Mouse (Mus musculus) urinary bladder, adult 18-20 months (tissue): ENCODE results near the gene Prkca.

Source experiments
- DNase-seq, 2 experiments: peaks; one replicate each; pipeline ENCODE4 v3.0.0; 2022; ENCODE audit warnings: low spot score in 2 of 2, mixed read lengths in 2 of 2

Prkca gene

DNA sequence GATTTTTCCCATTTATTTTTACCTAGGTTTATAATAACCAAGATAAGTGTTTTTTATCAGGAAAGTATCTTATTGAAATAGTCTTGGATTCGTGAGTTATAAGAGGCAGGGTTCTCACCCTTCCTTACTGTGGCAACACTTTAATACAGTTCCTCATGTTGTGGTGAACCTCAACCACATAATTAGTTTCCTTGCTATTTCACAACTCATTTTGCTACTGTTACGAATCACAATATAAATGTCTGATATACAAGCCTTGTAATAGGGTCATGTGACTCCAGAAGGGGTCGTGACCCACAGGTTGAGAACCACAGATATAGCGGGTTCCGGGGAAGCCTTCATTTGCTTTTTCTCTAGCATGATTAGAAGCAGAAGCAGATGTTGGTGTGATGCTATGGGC, 275.3 kb downstream of the Prkca start:
- no peak for DNase-seq

DNA sequence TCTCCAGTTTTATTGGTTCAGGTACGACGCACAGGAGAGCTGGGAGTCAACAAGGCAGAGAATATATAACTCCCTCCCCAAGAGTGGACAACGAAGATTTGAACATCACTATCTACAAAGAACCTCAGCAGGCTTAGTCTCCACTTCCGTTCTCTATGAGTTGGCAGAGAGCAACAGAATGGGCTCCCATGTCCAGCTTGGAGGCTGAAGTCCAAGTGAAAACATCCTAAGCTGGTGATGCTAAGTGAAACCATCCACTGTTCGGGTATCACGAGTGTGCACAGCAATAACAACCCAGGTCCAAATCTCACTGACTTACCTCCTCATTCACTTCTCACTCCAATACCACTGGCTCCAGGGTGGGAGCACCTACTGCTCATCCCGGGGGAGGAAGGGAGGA, 276.6 kb downstream of the Prkca start:
- no peak for DNase-seq

DNA sequence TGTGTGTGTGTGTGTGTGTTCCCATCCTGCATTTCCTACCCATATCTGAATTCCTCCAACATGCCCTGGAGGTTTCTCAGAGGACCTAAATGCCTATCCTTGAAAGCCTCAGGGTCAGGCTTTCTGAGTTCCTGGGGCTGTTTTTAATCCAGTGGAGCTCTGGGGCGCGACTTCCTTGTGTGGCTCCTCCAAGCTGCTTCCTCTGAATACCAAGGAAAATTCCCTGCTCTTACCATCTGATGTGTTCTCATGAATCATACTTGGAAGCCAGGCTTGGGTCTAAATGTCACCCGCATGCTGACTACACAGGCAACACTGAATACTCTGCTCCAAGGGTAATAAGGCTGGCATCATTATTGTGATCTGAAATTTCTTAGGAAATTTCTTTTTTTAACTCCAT, 279.3 kb downstream of the Prkca start:
- no peak for DNase-seq

DNA sequence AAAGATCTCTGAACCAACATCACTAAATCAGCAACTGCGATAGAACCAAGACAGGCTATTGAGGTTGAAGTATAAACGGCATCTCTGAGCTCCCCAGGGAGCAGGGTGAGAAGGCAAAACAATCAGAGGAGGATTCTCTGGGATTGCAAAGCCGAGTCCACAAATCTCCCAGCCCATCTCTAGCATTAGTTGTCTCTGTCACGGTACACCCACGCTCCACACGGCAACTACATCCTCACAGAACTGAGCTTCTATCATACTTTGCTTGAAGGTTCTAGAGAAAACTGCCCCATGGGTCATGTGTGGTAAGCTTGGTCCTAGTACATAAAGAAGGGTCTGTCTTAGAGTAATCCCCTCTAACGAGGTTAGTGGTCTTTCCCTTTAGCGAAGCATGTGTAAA, 280.6 kb downstream of the Prkca start:
- DNase-seq, result no peak

DNA sequence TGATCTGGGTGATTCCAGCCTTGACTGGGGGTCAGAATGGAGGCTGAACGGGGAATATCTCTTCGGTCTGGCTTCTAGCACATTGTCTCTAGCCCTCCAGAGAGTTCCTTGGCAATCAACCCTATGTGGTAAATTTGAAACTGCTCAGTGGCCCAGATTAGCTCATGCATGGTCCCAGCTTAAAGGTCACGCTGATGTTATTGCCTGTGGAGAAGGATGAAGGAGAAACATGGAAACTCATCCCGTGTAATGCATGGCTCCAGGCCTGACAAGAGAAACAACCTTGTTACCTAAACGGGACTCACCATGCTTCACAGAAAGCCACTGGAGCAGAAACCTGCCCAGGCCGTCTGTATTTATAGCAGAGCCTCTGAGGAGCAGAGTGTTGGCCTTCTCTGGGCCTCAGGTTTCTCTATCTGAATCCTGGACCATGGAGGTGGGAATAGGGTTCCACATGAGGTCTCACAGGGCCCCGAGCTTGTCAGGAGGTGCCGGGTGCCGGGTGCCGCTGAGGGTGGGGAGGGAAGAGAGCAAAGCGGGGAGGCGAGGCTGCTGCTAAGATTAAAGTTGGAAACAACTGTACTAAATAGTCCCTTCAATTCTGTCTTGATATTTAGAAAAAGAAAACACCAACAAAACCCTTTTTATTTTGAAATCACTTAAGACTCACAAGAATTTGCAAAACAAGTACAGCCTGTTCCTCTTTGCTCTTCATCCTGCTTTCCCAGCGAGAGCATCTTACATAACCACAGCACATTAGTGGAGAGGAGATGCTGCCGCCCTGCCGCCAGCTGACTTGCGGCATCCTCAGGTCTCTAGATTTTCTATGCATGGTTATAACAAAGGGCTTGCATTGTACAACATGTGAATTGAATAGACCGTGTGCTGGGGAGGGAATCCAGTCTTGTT, 281.9 kb downstream of the Prkca start:
- DNase-seq, result no peak

DNA sequence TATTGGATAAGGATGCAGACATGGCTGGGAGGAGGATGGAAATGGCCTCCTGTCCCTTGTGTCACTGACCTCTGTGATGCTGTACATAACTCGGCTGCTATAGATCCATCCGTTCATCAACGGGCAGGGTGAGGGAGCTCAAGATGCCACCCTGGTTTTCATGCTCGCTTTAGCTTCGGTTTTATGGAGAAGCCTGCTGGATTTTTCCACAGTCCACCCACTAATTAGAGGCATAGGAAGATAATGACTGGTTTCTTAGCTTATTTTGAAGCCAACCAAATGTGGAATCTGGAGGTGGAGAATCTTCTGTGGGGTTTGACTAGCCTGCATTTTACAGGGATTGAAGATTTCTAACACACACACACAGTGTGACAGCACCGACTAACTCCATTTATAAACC, 286.6 kb downstream of the Prkca start:
- DNase-seq, result no peak

DNA sequence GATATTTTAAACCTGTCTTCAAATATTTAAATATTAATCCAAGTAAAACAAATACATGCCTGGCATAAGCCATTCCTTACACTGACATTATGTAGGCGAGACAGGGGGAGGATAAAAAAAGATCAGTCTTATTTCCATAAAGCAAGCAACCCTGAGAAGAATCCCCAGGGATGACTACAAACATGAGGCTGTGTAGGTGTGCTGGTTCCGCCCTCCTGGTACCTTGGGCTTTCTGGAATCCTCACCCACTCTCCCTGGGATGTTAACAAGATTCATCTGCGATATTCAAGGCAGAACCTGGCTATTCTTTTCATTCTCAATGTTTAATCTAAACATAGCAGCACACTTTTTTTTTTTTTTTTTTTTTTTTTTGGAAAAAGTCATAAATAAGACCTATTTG, 289.1 kb downstream of the Prkca start:
- DNase-seq, result no peak

DNA sequence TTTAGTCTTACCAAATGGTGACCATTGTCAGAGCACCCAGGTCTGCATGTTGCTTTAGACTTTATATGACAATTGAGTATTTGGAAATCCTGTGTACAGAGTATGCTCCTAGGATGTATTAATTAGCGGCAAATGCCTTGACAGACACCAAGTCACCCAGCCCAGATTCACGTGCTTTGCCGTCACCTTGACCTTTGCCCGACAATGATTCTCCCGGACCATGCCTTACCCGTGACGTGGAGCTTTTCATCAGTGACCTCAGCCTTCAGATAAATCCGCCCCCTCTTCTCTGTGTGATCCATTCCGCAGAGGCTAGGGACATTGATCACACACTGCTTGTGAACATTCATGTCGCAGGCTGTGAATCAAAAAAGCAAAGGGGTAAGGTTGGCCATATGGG, 290.0 kb downstream of the Prkca start:
- DNase-seq, result no peak

DNA sequence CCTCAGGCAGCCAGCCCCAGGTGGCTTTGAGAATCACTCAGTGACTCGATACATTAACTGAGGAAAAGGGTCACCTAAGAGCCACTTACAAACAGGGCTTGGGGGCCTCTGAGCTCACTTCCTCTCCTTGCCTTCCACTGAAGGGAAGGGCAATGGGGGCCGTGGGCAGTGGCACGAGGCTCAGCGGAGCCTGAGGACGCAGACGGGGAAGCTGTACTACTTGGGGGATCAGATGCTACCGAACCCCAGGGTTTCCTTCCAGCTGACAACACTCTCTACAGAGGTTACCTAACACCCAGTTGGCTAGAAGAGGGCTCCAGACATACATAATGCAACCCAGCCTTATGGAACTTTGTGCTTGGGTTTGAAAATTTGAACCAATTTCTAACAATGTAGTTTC, 302.1 kb downstream of the Prkca start:
- no peak for DNase-seq

DNA sequence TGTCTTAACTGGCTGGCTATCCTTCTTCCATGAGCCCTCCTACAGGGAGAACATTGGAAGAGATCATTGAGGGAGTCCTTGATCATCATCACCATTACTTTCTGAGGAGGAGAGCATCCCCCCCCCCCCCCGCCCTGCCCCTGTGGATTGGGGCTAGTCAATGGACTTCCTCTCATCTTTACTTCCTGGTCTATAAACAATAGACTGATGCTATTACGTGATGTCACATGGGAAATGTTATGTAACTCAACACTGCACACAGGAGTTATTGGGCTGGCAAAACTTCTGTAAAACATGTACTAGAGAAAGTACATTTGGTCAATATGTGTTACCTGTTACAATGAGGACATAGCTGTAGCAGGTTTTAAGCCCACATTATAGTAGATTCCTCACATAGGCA, 302.9 kb downstream of the Prkca start:
- no peak for DNase-seq

DNA sequence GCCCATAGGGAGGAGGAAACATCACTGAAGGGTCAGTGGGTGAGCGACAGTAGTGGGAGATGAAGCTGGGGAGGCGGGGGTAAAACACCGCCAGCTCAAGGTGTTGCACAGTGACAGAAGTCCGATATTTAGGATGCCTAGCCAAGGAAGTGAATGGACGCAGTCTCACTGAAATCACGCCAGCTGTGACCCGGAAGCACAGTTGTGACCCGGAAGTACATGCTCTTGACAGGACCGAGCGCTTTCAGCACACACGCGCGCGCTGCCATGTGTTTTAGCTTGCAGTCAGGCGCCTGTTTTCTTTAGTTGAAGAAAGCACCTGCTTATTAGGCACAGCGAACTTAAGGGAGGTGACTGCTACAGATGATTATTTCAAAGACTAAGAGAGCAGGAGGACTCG, 304.0 kb downstream of the Prkca start:
- DNase-seq, result no peak

DNA sequence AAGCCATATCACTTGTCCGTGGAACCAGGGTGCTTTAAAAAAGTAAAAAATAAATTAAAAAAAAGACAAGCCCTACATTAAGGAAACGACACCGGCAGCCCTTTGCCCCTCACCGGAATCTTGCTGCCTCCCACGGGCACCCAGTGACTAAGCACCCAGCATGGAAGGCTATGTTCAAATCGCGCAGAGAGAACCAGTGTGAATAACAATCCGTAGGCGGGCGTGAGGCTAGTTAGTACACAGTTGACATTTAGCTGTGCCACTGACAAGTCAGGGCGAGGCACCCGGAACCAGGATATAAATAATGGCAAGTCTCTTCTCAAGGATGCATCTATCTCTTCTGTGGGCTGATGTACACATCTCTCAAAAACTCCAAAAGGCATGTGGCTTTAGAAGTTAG, 304.7 kb downstream of the Prkca start:
- DNase-seq, result no peak

DNA sequence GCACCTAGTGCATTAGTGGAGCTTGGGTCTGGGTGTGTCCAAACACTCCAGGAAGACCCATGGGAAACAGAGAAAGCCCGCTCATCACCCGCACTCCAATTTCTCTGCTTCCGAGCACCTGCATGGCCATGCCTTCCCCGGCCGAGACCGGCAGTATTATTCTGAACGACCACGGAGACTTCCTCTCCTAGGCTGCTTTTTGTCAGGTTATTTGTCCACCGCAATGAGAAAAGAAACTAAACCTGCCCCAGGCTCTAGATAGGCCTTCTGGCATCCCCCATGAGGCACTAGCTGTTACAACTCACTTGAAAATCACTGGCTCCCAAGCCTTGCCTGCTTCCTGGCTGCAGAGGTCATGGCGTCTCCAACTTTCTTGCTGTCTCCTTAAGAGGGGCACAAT, 307.4 kb downstream of the Prkca start:
- no peak for DNase-seq

DNA sequence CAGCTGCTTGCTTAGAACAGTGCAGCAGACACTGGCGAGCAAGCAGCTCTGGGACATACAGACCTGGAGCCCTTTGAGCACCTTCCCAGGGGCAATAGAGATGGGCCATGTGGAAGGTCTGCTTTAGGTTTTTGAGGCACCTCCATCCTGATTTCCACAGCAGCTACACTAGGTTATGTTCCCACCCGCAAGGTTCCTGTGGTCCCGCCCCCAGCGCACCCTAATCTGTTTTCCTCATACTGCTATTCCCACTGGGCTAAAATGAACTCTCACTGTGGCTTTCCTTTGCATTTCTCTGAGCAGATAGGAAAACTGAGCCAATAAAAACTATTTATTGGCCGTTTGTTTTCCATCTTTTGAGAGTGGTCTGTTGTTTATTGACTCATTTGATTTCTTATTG, 308.0 kb downstream of the Prkca start:
- DNase-seq, result no peak

DNA sequence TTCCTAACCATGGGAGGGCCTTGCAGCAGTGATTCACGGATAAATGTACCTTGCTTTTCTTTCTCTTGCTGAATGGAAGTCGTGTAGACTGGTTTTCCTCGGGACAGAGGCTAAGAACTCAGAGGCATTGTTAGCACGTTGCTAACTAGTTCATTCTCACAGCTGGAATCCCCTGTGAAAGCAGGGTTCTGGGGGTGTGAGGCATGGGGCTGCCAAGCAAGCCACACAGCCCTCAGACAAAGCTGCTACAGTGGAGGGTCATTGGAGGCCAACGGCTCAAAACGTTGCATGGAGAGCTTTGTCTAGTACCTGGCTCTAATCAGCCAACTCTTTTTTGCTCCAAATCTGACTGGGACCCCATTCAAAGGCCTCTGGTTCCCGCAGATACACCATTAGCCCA, 309.4 kb downstream of the Prkca start:
- DNase-seq, result no peak

DNA sequence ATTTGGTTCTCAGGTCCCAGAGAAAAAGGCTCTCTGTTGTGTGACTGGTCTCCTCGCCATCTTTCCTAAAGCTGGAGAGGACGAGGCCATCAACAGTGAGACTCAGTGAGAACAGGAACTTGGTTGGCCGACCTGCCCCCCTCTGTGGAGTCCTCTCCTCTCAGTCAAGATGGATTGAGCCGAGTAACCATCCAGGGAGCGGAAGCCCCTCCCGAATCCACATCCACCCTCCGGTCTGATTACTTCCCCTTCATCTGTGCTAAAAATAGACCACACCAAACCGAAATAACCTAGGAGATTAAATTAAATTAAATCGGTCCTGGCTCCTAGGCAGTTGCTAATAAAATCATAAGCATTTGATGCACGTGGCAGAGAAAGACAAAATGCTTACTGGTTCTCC, 311.2 kb downstream of the Prkca start:
- no peak for DNase-seq

DNA sequence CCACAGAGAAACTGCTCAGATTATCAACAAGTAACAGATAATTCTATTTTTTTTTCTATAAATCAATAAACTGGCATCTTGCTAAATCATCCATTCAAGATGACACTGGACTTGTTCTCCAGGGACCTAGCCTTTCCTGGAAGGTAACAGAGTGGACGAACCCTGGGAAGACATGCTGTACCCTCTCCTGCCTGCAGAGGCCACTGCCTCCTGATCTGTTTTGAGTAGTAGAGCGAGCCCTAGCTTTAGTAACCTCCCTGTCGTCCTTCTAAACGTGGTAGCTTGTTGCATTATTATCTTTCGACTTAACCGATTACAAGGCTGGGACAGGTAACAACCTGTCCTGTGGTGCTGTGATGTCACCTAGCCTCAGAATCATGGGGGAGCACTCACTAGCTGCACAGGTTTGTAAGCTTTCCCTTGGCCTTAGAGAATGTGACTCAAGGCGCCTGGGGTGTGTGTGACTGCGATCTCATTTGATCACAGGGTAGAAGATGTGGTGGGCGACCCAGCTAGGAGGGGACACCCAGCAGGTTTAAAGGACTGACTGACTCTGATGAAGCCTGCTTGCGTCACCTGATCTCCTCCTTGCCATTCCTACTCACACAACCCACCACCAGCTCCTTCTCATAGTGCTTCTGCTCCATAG, 312.6 kb downstream of the Prkca start:
- DNase-seq, result peak; percentile 37 to 46

DNA sequence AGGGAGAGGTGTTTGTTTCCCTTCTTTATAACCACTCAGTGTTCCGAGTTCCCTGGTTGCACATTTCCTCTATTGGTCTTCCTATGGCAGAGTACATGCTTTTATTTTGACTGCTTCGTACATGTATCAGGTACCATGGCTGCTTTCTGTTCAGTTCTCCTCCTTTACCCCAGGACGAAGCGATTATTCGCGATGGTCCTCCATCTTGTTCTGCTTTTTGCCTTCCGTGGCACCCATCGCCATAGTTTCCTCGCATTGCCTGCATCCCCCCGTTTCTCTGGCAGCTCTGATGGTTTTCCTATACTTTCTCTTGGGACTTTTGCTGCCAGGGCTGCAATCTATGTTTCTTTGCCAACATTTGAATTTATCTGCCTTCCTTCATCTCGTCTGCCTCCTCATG, 314.4 kb downstream of the Prkca start:
- DNase-seq, result no peak

DNA sequence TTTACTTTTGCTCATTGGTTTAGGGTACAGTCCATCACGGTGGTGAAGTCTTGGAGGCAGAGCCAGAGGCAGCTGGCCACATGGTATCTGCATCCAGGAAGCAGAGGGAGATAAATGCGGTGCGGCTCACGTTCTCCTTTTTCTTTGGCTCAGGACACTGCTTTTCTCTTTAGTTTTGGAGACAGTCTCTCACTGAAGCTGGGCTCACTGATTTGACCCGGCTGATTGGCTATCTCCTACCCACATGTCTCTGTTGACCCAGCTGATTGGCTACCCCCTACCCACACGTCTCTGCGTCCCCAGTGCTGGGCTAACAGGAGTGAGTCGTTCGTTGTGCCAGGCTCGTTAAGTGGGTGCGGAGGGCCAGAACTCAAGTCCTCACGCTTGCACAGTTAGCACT, 315.3 kb downstream of the Prkca start:
- DNase-seq, result no peak

DNA sequence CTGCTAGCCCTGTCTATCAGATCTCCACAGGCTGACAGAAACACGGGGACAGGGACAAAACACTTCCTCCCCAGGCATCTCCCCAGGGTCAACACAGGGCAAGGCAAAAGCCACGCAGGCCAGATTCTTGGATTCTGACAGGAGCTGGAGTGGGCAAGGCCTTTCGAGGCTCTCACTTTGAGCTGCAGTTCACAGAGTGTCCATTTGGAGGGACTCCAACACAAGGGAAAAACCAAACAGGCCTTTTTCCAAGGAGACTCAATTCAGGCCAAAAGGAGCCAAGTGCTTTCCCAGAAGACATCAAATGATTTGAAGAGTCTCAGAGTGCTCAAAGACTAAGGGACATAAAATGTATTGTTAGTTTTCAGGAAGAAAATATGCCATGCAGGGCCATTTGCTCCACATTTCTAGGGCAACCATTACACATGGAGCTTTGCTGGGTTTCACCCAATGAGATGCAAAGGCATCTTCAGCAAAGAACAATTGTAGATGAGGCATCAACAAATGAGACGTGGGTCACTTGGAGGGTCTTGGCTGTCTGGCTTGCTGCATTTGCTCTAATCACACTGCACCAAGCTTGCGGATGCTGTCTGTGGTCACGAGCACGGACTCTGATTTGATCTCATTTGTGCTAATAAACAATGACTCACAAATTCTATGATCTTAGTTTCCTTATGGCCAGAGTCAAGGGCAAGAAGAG, 317.9 kb downstream of the Prkca start:
- DNase-seq, result peak; percentile 39 to 47

DNA sequence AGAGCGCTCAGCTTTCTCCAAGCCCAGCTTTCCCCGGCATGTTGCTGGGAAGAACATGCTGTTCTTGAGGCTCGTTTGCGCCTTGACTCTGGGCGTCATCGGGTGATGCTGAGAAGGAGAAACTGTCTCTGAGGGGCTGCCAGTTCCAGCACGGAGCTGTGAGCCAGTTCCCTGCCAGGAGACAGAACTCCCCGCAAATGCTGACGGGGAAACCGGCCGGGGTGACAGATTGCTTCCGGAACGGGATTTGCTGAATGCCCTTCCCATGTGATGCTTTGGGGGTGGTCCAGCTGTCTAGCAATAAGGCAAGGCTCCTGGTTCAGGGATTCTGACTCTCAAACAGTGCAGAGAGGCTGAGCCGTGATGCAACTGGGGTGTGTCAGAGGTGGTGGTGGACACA, 320.5 kb downstream of the Prkca start:
- DNase-seq, result no peak

DNA sequence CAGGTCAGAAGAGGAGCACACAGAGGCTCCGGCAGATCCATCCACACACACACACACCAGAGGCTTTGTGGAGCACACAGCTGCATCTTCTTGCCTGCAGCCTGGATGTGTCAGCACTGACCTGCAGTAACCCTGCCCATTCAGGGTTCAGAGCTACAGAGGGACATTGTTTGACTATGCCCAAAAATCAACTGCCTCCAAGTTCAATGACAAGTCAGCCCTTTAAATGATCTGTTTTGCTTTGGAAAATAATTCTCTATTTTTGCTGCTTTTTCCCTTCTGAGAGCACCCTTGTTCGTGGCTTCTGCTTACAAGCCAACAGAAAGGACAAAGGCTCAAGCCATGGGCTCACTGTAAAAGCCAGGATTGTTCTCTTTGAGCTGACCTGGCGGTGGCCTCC, 322.8 kb downstream of the Prkca start:
- no peak for DNase-seq

DNA sequence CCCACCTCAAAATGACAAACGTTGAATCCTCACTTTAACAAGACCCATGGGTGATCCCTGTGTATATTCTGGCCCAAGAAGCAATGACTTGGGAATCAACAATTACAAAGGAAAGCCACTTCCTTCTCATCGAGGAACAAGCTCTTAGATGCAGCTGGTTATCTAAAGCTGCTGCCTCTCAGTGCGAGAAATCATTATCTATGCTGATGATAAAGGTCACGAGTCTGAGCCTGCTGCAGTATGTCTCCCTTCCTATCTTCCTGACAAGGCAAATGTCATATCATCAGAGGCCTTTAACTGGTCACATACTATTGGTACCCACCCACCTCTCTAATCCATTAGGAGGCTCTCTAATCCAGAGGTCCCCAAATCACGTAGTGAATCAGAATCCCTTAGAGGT, 328.4 kb downstream of the Prkca start:
- DNase-seq, result no peak
